Comparison of ENCODE assay signal across 8 mouse cellular contexts in genomic region chr2:181714903-181715326, GRCm38 (mm10). TPM values are rescaled to one million over a fixed set of nuclear protein-coding genes. Genes with fewer than 3 reads are reported as not detected.
DNase-seq lines count a peak whose midpoint lies in the region; ATAC-seq and TF ChIP-seq lines count a peak whose summit lies in the region.

TSS of gene Oprl1 (plus strand) at chr2:181715016.

- peak within 1 kb of the TSS; percentile 35 to 42 for H3K4me3 ChIP-seq in heart, embryonic 14.5 days (ENCODE audit: control insufficient read depth in 1 of 2, insufficient read depth in 1 of 2, low read depth in 1 of 2, low read length in 2 of 2)
- H3K4me3 ChIP-seq in heart, postnatal 0 days (ENCODE audit: low read depth, low read length): no peak within 1 kb of the TSS
- H3K4me3 ChIP-seq in limb, embryonic 10.5 days: peak within 1 kb of the TSS; percentile 33; the same call in 1 of the 2 replicates

- no peak for DNase-seq in heart, postnatal 25 days (ENCODE audit: low spot score)
- DNase-seq in cerebellum, postnatal 4 days (ENCODE audit: low spot score in 2 of 2): peak; percentile 44 to 56
- DNase-seq in heart, postnatal 0 days (ENCODE audit: low spot score): no peak
- DNase-seq in limb, embryonic 10.5 days (ENCODE audit: low spot score): no peak
- DNase-seq in retina, postnatal 1 day: peak; percentile 60
- DNase-seq in gastrocnemius, adult 8-10 months (ENCODE audit: low spot score in 2 of 2): no peak
- no peak for DNase-seq in gastrocnemius, adult 18-20 months (ENCODE audit: low spot score)

- H3K27me3 ChIP-seq in heart, embryonic 14.5 days (ENCODE audit: control insufficient read depth, insufficient read depth, low read length): no peaks in the 10 kb centered on the region
- no peaks in the 10 kb centered on the region for H3K27me3 ChIP-seq in heart, postnatal 0 days (ENCODE audit: control insufficient read depth, insufficient read depth, low read length)
- no peaks in the 10 kb centered on the region for H3K27me3 ChIP-seq in limb, embryonic 10.5 days (ENCODE audit: low read depth, poor library complexity, severe bottlenecking)

- H3K9ac ChIP-seq in heart, embryonic 14.5 days (ENCODE audit: low read length): peak within 1 kb of the TSS; percentile 66
- no peak within 1 kb of the TSS for H3K9ac ChIP-seq in heart, postnatal 0 days (replicated peaks; ENCODE audit: low read depth, low read length)

- TF ChIP-seq CTCF in heart, postnatal 0 days (IDR thresholded peaks at IDR 0.05; ENCODE audit: low read depth): no peak

- ATAC-seq in heart, embryonic 14.5 days (ENCODE audit: insufficient number of reproducible peaks, insufficient read depth, low FRiP score, low read depth): peak; percentile 33; the same call in 1 of the 2 replicates
- ATAC-seq in heart, postnatal 0 days (ENCODE audit: insufficient read depth, low read depth): no peak

- peaks cover 9 to 13% of the 10 kb centered on the region in 2 experiments; a peak in 3 of 4 replicates for H3K4me1 ChIP-seq in heart, embryonic 14.5 days (ENCODE audit: control insufficient read depth in 2 of 2, insufficient read depth in 2 of 2, low read length in 2 of 2)
- H3K4me1 ChIP-seq in heart, postnatal 0 days (ENCODE audit: control insufficient read depth, insufficient read depth): 0 out of 2 replicates have a peak, but pooled peaks cover 6% of the 10 kb centered on the region
- H3K4me1 ChIP-seq in limb, embryonic 10.5 days: peaks cover 4% of the 10 kb centered on the region; the same call in 1 of the 2 replicates

- 0% methylated on average over 7 of the region's 7 CpGs for WGBS in heart, embryonic 14.5 days
- WGBS in heart, postnatal 0 days: 0% methylated on average over 7 of the region's 7 CpGs
- WGBS in limb, embryonic 10.5 days: 2% methylated on average over 7 of the region's 7 CpGs

- no peak for TF ChIP-seq EP300 in heart, postnatal 0 days (IDR thresholded peaks at IDR 0.05; ENCODE audit: low read depth)

- intact Hi-C loops in heart, postnatal 25 days (cut with DNase I): loop anchor here (5.0 kb wide), 1 partner anchor 643 kb away; no protein-coding TSS in a partner anchor

- H3K27ac ChIP-seq in heart, embryonic 14.5 days (replicated peaks in 1 of 2; ENCODE audit: control insufficient read depth in 1 of 2, insufficient read depth in 1 of 2, low read depth in 2 of 2, low read length in 2 of 2): peak within 1 kb of the TSS; percentile 69 to 77
- H3K27ac ChIP-seq in heart, postnatal 0 days (ENCODE audit: low read depth): no peak within 1 kb of the TSS
- no peak within 1 kb of the TSS for H3K27ac ChIP-seq in limb, embryonic 10.5 days

- peak within 1 kb of the TSS; percentile 62 for H3K4me2 ChIP-seq in heart, embryonic 14.5 days (ENCODE audit: low read length)
- H3K4me2 ChIP-seq in heart, postnatal 0 days (ENCODE audit: low read depth, low read length): peak within 1 kb of the TSS; percentile 32

- peaks cover 4% of the 10 kb centered on the region; the same call in 1 of the 2 replicates for H3K36me3 ChIP-seq in heart, embryonic 14.5 days (ENCODE audit: control insufficient read depth, insufficient read depth, low read length)
- no peaks in the 10 kb centered on the region for H3K36me3 ChIP-seq in heart, postnatal 0 days (replicated peaks; ENCODE audit: control insufficient read depth, insufficient read depth, low read length)
- H3K36me3 ChIP-seq in limb, embryonic 10.5 days: no peaks in the 10 kb centered on the region

- no peaks in the 10 kb centered on the region for H3K9me3 ChIP-seq in heart, embryonic 14.5 days (ENCODE audit: control insufficient read depth, low read length)
- H3K9me3 ChIP-seq in heart, postnatal 0 days (replicated peaks; ENCODE audit: control insufficient read depth, low read length): no peaks in the 10 kb centered on the region
- H3K9me3 ChIP-seq in limb, embryonic 10.5 days (replicated peaks): no peaks in the 10 kb centered on the region

RNA-seq across cellular contexts. Expression of gene Oprl1, which starts in this region (rescaled TPM):
- polyA plus RNA-seq in heart, embryonic 14.5 days (2014; fragmentation: Nextera tagmentation; extraction: Ambion mirVana): 3.1 and 4.1 TPM in 2 replicates
- not detected for total RNA-seq in heart, postnatal 25 days (2021)
- total RNA-seq in heart, postnatal 0 days (2014; rRNA removed; ENCODE audit: low replicate concordance): 0.77 and 8.1 TPM in 2 replicates
- polyA plus RNA-seq in heart, postnatal 0 days (2015; fragmentation: Nextera tagmentation; extraction: Ambion mirVana): 0.19 and 0.36 TPM in 2 replicates
- 0.33 and 0.65 TPM in 2 replicates for polyA plus RNA-seq in limb, embryonic 10.5 days (2016; fragmentation: Nextera tagmentation; extraction: Ambion mirVana)
- not detected for total RNA-seq in gastrocnemius, adult 8-10 months (2022)
- not detected for total RNA-seq in gastrocnemius, adult 18-20 months (2021)

Comparison
In these comparisons a context has a peak if more than half of its experiments do, and no peak if none do; other contexts are left out.
1. H3K27ac ChIP-seq: peak in heart, embryonic 14.5 days (2 of 2); none in heart, postnatal 0 days (single experiment) and limb, embryonic 10.5 days (single experiment).
2. DNase-seq: peak in cerebellum, postnatal 4 days (2 of 2) and retina, postnatal 1 day (single experiment); none in heart, postnatal 25 days (single experiment), heart, postnatal 0 days (single experiment), limb, embryonic 10.5 days (single experiment), gastrocnemius, adult 8-10 months (0 of 2) and gastrocnemius, adult 18-20 months (single experiment).